Mouse (Mus musculus) granulocyte monocyte progenitor cell, adult 5-6 weeks (primary cell): Measurements from ENCODE around the gene Ppt2. TPM values are rescaled to one million over a fixed set of nuclear protein-coding genes. Genes with fewer than 3 reads are reported as not detected.

Experiments
- ATAC-seq: replicated peaks from 2 replicates; pipeline ENCODE4 v1.8.0; 2016; ENCODE audit warnings: mild to moderate bottlenecking, moderate TSS enrichment, inconsistent platforms; ENCODE audit not compliant: poor library complexity, severe bottlenecking
- total RNA-seq, 2 experiments: library from RNA; stranded (forward) in 1 of 2; stranded (reverse) in 1 of 2; fragments of 200-712, 200-1000 nt in 1 of 2; fragments of >200 nt in 1 of 2; fragmentation: Nextera tagmentation in 1 of 2; gene quantifications; 2 replicates each; pipeline ENCODE4 v1.2.3; 2014 to 2017

Ppt2 gene
- total RNA-seq (2014; fragmentation: Nextera tagmentation), result 41.9 and 45.1 TPM in 2 replicates
- total RNA-seq (2017), result 20.4 and 23.3 TPM in 2 replicates

DNA sequence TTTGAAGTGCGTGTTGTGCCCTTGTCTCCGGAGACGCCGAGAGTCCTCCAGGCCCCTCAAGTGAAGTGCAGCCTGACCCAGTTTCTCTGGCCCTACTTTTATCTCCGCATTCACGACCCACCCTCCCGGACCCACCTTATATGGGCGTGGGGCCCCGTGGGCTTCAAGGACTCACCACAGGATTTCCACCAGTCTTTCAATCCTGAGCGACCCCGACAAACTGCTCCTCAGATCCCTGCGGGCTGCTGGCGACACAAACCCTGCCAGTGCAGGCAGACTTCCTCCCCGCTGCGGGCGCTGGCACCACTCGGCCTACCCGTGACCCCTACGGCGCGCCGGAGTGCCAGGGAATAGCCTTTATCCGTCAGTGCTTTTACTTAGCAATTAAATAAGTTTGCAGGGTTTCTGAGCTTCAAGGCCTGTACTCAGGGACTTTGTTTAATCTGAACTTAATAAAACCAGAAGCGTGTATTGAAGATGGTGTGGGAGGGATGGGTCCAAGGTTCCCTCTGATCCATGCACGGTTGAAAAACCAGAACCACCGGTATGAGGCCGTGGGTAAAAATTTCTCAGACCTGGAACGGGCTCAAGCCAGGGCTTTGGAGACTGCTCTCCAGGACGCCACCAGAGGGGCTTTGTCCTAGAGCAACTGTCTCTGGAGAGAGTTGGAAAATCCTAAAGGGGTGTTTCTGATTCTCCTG is at the start of gene Ppt2:
TSS of gene Ppt2 (minus strand) at position 568 of the 701 bp plus-strand sequence.
- ATAC-seq, result no peak

DNA sequence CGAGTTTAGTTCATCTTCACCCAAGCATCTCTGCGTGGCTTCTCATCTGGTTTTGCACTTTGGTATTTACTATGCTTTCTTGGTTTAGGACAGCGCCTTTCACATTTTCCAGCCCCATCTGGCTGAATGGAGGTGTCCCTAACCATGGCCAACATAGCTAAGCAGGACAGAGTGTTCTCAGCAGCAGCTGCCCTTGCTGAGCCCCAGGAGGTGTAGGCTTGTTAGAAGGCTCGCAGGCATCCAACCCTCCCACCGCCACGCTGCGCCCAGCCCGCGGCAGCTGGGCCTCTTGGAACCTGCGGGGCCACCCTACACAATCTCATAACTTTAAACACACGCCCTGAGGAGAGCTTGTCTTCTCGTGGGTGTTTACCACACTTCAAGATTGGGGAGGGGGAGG is 48.4 kb upstream of the Ppt2 start:
- no peak for ATAC-seq

- ATAC-seq, result no peak
Measured at GRCm38 (mm10) chr17:34676093-34676460, 47.8 kb upstream of the Ppt2 start.

DNA sequence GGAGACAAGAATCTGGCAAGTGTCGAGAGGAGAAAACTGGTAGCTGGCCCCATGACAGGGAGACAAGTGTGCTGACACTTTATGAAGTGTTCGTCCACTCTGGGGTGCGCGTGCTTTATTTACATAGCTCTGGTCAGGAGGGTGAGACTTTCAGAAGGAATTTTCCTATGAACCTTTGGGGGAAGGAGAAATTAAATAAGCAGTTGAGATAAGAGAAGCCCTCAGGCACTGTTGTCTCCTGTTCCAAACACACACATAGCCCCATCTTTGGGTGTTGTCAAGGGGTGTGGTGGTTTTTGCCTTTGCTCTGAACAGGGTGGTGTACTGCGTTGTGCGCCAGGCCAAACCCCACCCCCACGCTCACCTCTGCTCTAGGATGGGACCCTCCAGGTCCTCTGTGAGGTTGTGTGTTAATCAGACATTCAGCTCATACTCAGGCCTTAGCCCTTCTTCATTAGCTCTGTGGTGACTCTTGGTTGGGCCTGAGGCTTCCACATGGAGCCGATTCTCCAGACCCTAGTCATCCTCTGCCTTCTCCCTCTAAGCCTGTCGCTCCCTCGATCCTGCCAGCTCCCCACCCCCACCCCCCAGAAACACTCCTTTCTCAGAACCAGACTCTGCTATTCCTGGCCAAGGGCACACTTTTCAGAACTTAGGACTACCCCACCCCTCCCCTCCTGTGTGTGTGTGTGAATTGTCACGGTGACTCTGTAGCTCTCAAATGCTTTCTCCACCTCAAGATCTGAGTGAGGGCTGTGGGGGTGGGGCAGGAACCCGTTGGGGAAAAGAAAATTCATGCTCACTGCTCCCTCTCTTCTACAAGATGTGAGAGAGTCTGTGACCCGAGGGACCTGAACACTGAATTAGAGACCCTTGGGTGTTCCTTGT is 47.1 kb upstream of the Ppt2 start:
- ATAC-seq, result no peak

DNA sequence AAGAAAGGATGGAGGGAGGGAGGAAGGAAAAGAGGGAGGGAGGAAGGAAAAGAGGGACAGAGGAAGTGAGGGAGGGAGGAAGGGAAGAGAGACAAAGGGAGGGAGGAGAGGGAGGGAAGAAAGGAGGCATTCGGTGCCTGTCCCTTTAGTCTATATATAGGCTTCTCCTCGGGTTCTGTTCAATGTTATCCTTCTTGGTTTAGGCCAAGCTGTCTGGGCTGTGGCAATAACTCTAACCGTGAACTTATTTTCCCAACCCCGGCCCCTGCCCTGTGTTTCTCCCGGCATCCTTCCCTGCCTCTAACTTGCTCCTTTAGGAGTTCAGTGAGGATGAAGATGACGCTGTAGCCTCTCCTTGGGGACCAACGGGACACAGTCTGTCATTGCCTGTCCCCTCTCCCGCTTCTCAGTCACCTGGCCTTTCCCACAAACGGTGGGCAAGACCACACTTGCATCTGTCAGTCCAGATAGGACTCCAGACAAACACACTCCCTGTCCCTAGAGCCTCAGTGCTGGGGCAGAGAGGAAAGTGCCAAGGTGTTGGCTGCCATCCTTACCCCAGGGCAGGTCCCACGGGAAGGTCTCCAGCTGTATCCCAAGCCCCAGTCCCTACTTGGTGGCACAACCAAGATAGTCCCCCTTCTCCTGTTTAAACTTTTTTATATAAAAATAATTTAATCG is 46.4 kb upstream of the Ppt2 start:
- no peak for ATAC-seq

GRCm38 (mm10) chr17:34673139-34673538 is 44.8 kb upstream of the Ppt2 start:
- ATAC-seq, result no peak

DNA sequence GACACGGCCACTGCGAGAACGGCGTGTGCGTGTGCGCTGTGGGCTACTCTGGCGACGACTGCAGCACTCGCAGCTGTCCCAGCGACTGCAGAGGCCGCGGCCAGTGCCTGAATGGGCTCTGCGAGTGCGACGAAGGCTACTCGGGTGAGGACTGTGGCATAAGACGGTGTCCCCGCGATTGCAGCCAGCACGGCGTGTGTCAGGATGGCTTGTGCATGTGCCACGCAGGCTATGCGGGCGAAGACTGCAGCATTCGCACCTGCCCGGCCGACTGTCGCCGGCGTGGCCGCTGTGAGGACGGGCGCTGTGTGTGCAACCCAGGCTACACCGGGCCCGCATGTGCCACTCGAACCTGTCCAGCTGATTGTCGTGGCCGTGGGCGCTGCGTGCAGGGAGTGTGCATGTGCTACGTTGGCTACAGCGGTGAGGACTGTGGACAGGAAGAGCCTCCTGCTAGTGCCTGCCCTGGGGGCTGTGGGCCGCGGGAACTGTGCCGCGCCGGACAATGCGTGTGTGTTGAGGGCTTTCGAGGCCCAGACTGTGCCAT is 44.0 kb upstream of the Ppt2 start:
- no peak for ATAC-seq

DNA sequence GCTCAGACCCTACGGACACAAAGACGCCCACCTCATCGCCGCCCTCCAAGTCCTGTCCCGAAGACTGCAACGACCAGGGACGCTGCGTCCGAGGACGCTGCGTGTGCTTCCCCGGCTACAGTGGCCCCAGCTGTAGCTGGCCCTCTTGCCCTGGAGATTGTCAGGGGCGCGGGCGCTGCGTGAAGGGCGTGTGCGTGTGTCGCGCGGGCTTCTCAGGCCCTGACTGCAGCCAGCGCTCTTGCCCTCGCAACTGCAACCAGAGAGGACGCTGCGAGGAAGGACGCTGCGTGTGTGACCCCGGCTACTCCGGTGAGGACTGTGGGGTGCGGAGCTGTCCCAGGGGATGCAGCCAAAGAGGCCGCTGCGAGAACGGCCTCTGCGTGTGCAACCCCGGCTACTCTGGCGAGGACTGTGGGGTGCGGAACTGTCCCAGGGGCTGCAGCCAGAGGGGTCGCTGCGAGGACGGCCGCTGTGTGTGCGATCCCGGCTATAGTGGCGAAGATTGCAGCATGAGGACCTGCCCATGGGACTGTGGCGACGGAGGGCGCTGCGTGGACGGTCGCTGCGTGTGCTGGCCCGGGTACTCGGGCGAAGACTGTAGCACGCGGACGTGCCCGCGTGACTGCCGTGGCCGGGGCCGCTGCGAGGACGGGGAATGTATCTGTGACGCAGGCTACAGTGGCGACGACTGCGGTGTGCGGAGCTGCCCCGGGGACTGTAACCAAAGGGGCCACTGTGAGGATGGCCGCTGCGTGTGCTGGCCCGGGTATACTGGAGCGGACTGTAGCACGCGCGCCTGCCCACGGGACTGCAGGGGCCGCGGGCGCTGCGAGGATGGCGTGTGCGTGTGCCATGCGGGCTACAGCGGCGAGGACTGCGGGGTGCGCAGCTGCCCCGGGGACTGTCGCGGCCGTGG is 43.1 kb upstream of the Ppt2 start:
- peak; percentile 27 for ATAC-seq

GRCm38 (mm10) chr17:34670235-34670634 is 41.9 kb upstream of the Ppt2 start, which contains the start of gene Tnxb:
Gene Tnxb (plus strand): TSS chr17:34670535.
- no peak for ATAC-seq

- ATAC-seq, result no peak
Measured at GRCm38 (mm10) chr17:34664472-34664871, 36.2 kb upstream of the Ppt2 start.

DNA sequence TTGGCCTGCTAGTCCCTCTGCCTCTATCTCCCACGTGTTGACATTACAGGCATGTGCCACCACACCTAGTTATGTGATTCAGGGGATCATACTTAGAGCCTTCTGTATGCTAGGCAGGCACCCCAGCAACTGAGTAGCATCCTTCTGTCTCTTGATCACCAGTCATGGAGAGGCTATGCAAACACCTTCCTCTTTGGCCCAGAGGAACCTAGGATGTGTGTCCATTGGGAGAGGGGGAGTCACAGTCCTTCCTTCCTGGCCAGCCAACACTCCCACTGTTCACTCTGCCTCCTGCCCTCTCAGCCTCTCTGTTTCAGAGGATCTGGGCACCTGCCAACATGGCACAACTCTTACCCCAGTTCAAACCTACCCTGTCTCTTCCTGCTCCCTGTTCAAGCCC is 35.2 kb upstream of the Ppt2 start:
- no peak for ATAC-seq

GRCm38 (mm10) chr17:34662978-34663377 is 34.7 kb upstream of the Ppt2 start:
- no peak for ATAC-seq

DNA sequence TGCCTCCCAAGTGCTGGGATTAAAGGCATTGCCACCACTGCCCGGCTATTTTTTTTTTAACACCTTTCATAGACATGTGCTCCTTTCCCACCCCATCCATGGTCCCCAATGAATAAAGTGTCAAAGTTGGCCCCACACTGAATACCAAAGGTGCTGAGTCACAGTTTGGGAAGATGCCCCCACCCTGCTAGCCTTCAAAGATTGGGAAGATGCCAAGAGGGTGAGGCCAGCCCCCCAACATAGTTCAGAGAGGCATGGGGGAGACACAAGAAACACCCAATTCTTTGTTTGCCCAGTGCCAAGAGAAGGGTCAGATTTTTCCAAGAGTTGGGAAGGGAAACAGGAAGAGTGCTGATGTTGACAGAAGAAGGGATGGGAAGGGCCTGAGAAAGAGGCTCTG is 34.2 kb upstream of the Ppt2 start:
- ATAC-seq, result no peak

- ATAC-seq, result no peak; the same call in 1 of the 2 replicates
Measured at GRCm38 (mm10) chr17:34661121-34661591, 32.8 kb upstream of the Ppt2 start.

DNA sequence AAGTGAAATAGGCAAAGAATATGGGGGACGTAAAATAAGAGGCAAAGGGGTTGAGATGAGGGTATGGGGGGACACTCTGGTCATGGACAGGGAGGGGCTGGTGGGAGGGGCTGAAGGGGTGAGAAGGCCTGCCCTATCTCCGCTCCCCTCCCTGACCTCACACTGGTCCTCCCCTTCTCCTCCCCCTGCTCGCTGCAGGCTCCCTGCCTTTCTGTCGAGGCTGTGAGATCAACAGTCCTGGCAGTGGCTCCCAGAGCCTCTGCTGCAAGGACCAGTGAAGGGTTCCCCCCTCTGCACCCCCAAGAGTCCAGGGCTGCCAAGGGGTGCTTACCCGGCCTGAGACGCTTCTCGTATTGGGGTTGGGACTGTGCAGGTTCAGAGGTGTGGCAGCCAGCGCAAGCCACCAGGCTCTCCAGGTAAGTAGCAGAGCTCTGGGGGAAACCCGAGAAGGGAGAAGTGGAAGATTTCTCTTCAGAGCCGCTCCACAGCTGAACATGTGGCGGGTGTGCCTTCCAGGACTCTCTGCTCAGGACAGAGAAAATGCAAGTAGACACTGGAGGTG is 32.0 kb upstream of the Ppt2 start:
- ATAC-seq, result no peak

GRCm38 (mm10) chr17:34659897-34660214 is 31.5 kb upstream of the Ppt2 start:
- no peak for ATAC-seq

- no peak for ATAC-seq
Measured at GRCm38 (mm10) chr17:34659181-34659896, 31.0 kb upstream of the Ppt2 start.

DNA sequence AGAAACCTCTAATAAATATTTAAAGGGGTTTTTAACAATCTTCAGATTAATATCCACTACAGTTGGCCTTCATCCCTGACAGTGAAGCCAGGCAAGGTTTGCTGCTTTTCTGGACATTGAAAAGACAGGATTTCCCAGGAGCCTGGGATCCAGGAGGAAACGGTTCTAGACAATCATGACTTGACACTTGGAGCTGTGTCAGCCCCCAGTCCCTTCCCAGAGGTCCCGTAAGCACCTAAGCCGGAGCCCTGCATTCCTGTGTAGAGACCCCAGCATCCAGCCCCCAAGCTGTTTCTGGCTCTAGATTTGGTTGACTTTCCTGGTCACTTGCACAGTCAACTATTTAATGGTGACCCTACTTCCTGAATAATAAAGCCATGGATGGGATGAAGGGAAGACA is 30.3 kb upstream of the Ppt2 start:
- ATAC-seq, result no peak

- ATAC-seq, result no peak
Measured at GRCm38 (mm10) chr17:34658145-34658544, 29.8 kb upstream of the Ppt2 start.
